Mouse (Mus musculus) G1E (cell line): Measurements from ENCODE around the gene Mdc1.

ENCODE experiments used
- CTCF ChIP-seq: IDR thresholded peaks from 2 replicates; pipeline ENCODE4 v1.5.1; 2012; ENCODE audit warnings: low read depth, low read length, inconsistent platforms, mixed read lengths
- GATA1 ChIP-seq: IDR thresholded peaks from 2 replicates; pipeline ENCODE4 v1.6.1; 2012; ENCODE audit warnings: borderline replicate concordance, low read length, inconsistent platforms, mixed read lengths
- TAL1 ChIP-seq: conservative IDR thresholded peaks from 2 replicates; pipeline ENCODE4 v1.6.1; 2012; ENCODE audit warnings: low read depth, low read length, inconsistent platforms, mixed read lengths

GRCm38 (mm10) chr17:35816686-35817085, 24.6 kb upstream of the Mdc1 start:
- no peak for TF ChIP-seq CTCF
- no peak for TF ChIP-seq TAL1
- TF ChIP-seq GATA1, result no peak
